Mouse (Mus musculus): ENCODE data around the gene Asb12. TPM values are rescaled to one million over a fixed set of nuclear protein-coding genes. Genes with fewer than 3 reads are reported as not detected.
"Not testable (repeated sequence)": the region's sequence is repeated elsewhere in the genome, so short reads cannot be mapped to it uniquely, and the experiment has no call there.

The Asb12 gene
- 10 to 100 TPM; 55.3 to 56.7 TPM for total RNA-seq (2021)
- long read RNA-seq, experiment 1, transcript Asb12-201 (3 exons, 1,258 nt) = major isoform, 21 of 22 reads
- long read RNA-seq, experiment 1, partial matches to known transcripts = 1 of 22 reads
- long read RNA-seq, experiment 1, other reads (novel, unspliced or antisense) = 0 of 22 reads
- long read RNA-seq, experiment 2, transcript Asb12-201 (3 exons, 1,258 nt) = major isoform, 34 of 38 reads
- long read RNA-seq, experiment 2, partial matches to known transcripts = 4 of 38 reads
- long read RNA-seq, experiment 2, other reads (novel, unspliced or antisense) = 0 of 38 reads

GRCm38 (mm10) chrX:95557887-95558286, at the start of gene Asb12, which contains the start of gene Pfn5:
Asb12 (minus strand) TSS chrX:95557987.
Pfn5 (plus strand) TSS chrX:95558104.
- DNase-seq = no peak

- no peak for DNase-seq
Measured at GRCm38 (mm10) chrX:95600609-95601008, 42.8 kb upstream of the Asb12 start.

- DNase-seq = no peak
Measured at GRCm38 (mm10) chrX:95554321-95554720, 3.5 kb downstream of the Asb12 start.

GRCm38 (mm10) chrX:95535493-95535892, 22.3 kb downstream of the Asb12 start:
- DNase-seq = not testable (repeated sequence)

GRCm38 (mm10) chrX:95525166-95525565, 32.6 kb downstream of the Asb12 start:
- no peak for DNase-seq

GRCm38 (mm10) chrX:95523883-95524282, 33.9 kb downstream of the Asb12 start:
- no peak for DNase-seq

GRCm38 (mm10) chrX:95457166-95457565, 100.6 kb downstream of the Asb12 start:
- DNase-seq = no peak

GRCm38 (mm10) chrX:95445866-95446265, 111.9 kb downstream of the Asb12 start:
- no peak for DNase-seq

- DNase-seq = no peak
Measured at GRCm38 (mm10) chrX:95445141-95445540, 112.6 kb downstream of the Asb12 start.

- peak; percentile 75 for DNase-seq
Measured at GRCm38 (mm10) chrX:95444776-95445111, 113.0 kb downstream of the Asb12 start, which contains the start of gene Amer1. Amer1 (minus strand) TSS chrX:95444872.

- peak; percentile 33 for DNase-seq
Measured at GRCm38 (mm10) chrX:95443898-95444775, 113.7 kb downstream of the Asb12 start.

- no peak for DNase-seq
Measured at GRCm38 (mm10) chrX:95443390-95443789, 114.4 kb downstream of the Asb12 start.

- no peak for DNase-seq
Measured at GRCm38 (mm10) chrX:95442261-95442660, 115.5 kb downstream of the Asb12 start.

- no peak for DNase-seq
Measured at GRCm38 (mm10) chrX:95441290-95441689, 116.5 kb downstream of the Asb12 start.

GRCm38 (mm10) chrX:95438491-95438890, 119.3 kb downstream of the Asb12 start:
- DNase-seq = no peak

- DNase-seq = peak; percentile 38
Measured at GRCm38 (mm10) chrX:95437236-95437635, 120.6 kb downstream of the Asb12 start.

Other genes with a start within 250 kb of the Asb12 start
- gene Amer1, start 113.1 kb downstream of the Asb12 start, total RNA-seq (2021) = 10 to 100 TPM in 1 of 2 experiments, 1 to 10 TPM in 1; 9.9 to 12.2 TPM
- not detected for gene Pfn5, start 117 bp upstream of the Asb12 start, total RNA-seq (2021)
- gene Zc4h2, start 100.5 kb upstream of the Asb12 start, total RNA-seq (2021) = 1 to 10 TPM; 2.3 to 2.6 TPM
- gene Zc3h12b, start 153.7 kb upstream of the Asb12 start, total RNA-seq (2021) = 1 to 10 TPM; 1.7 to 1.8 TPM

Data from gastrocnemius, postnatal 10 days (tissue).